Mouse (Mus musculus) spleen, postnatal 14 days (tissue): ENCODE data around the gene Tex52.

Experiments used
- DNase-seq, 2 experiments: peaks; one replicate each; pipeline ENCODE4 v3.0.0; 2021 to 2022; ENCODE audit warnings: low spot score in 2 of 2

The Tex52 gene

DNA sequence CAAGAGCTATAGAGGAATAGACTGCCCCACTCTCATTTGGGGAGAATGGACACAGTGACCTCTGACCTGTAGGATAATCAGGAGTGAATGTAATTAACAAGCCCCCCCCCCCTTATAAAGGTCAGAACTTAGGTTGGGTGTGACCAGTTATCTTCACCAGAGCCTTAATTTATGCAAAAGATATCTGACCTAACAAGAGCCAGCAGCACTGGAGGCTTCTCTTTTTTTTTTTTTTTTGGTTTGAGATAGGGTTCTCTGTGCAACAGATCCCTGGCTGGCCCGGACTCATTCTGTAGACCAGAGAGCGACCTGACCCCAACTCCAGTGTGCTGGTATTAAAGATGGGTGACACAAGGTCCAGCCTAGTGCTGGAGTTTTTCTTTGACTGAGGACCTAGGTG is 54.0 kb downstream of the Tex52 start:
- no peak for DNase-seq

DNA sequence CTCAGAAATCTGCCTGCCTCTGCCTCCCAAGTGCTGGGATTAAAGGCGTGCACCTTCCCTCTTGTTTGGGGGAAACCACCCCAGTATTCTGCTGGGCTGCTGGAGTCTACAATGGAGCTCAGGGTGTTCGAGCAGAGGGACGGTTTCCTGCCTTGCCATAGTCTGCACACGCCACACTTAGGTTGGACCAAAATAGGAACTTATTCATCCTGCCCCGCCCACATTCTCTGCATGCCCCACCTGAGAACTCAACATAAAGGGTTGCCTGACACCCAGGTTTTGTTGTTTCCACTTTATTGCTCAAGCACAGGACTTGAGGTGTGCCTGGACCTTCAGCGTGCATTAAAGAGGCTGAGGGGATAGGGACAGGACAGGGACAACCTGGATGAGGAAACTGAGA is 54.6 kb downstream of the Tex52 start:
- DNase-seq = no peak

DNA sequence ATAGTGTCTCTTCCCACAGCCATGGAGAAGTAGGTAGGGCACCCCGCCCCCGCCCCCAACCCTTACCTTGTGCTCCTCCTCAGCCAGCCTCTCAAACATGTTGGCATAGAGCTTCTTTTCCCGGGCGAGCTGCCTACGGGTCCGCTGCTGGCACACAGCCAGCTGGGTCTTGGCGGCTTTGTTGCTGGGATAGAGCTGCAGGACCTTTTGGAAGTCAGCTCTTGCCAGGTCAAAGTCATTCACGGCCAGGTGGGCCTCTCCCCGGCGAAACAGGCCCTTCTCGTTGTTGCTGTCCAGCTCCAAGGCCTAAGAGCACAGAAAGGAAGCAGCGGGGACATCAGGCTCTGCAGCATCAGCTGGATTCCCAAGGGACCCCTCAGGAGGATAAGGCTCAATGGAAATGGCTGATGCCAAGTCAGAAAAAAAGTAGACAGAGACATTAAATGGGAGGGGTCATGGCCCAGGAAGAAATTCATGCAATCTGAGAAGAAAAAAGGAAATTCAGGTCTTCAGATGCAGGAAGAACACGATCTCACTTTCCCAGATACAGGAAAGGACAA is 57.2 kb downstream of the Tex52 start:
- DNase-seq = no peak

DNA sequence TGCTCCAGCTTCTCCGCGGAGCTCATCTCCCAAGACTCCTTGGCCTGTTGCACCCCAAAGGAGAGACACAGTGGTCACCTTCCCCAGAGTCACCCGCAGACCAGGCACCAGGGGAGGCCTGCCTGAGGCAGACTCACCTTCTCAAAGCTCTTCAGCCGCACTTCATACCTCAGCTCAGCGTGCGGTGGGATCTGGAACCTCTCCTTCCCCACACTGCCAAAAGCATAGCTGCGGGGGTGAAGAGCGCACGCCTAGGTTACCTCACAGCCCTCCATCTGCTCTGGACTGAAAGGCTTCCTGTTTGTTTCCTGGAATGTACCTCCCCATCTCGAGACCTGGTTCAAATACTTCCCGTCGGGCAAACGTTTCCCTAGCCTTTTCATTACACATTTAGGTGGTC is 58.3 kb downstream of the Tex52 start:
- no peak for DNase-seq
